Mouse (Mus musculus) CH12.LX (cell line): ENCODE measurements around the gene Taf4.

Experiments used
- CHD2 ChIP-seq: IDR thresholded peaks from 2 replicates; pipeline ENCODE4 v1.6.1; 2011; ENCODE audit warnings: low read length, improper control_type of control experiment
- CTCF ChIP-seq, 2 experiments: IDR thresholded peaks in 1 of 2; conservative IDR thresholded peaks in 1 of 2; 2 replicates each; pipeline ENCODE4 v1.5.1; 2011 to 2012; ENCODE audit warnings: low read depth in 2 of 2, low read length in 2 of 2, improper control_type of control experiment in 1 of 2, inconsistent platforms in 1 of 2, mild to moderate bottlenecking in 1 of 2, moderate library complexity in 1 of 2
- EP300 ChIP-seq: IDR thresholded peaks from 2 replicates; pipeline ENCODE4 v1.6.1; 2011; ENCODE audit warnings: low read length, improper control_type of control experiment
- MAX ChIP-seq: IDR thresholded peaks from 2 replicates; pipeline ENCODE4 v1.6.1; 2011; ENCODE audit warnings: low read length, improper control_type of control experiment
- NELFE ChIP-seq: IDR thresholded peaks from 2 replicates; pipeline ENCODE4 v1.6.1; 2011; ENCODE audit warnings: low read depth, low read length, improper control_type of control experiment
- POLR2A ChIP-seq: IDR thresholded peaks from 2 replicates; pipeline ENCODE4 v1.6.1; 2011; ENCODE audit warnings: low read depth, mild to moderate bottlenecking, improper control_type of control experiment, low read length
- RCOR1 ChIP-seq: conservative IDR thresholded peaks from 2 replicates; pipeline ENCODE4 v1.6.1; 2012; ENCODE audit warnings: low read depth, mild to moderate bottlenecking, inconsistent platforms, low read length, improper control_type of control experiment
- USF1 ChIP-seq: IDR thresholded peaks from 2 replicates; pipeline ENCODE4 v1.6.1; 2014; ENCODE audit warnings: low read depth, mild to moderate bottlenecking, inconsistent platforms, low read length, improper control_type of control experiment
- USF2 ChIP-seq: conservative IDR thresholded peaks from 2 replicates; pipeline ENCODE4 v1.6.1; 2011; ENCODE audit warnings: low read depth, low read length, improper control_type of control experiment

DNA sequence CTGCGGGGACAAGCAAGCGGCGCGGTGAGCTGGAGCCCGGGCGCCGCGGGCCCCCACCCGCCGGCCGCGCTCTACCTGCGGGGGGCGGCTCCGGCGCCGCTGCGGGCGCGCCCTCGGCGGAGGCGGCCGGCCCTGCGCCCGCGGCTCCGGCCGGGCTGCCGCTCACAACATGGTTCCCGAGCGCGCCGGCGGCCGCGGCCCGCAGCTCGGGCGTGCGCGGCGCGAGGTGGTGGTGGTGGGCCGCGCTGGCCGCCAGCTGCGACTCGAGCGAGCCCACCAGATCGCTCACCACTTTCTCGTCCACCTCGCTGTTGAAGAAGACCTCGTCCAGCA, 185 bp downstream of the Taf4 start:
- TF ChIP-seq RCOR1 = no peak
- TF ChIP-seq POLR2A = no peak
- no peak for TF ChIP-seq NELFE
- TF ChIP-seq MAX = no peak
- no peak for TF ChIP-seq CTCF (conservative IDR thresholded peaks at IDR 0.05 in 1 of 2, IDR thresholded peaks at IDR 0.05 in 1 of 2; ENCODE audit: low read depth in 2 of 2, low read length in 2 of 2)
- TF ChIP-seq CHD2 = no peak
- TF ChIP-seq EP300 = no peak
- TF ChIP-seq USF1 = no peak
- no peak for TF ChIP-seq USF2
